Mouse (Mus musculus) lung, embryonic 14.5 days (tissue): ENCODE measurements around the gene Tom1l2. TPM values are rescaled to one million over a fixed set of nuclear protein-coding genes. Genes with fewer than 3 reads are reported as not detected.

Experiments
- ATAC-seq: fragments of 200-750 bp; cut with Nextera tagmentation; 2 replicates; pipeline ENCODE4 v1.8.0; 2017; ENCODE audit warnings: mild to moderate bottlenecking, moderate TSS enrichment, moderate library complexity; ENCODE audit not compliant: insufficient read depth
- DNase-seq: peaks from one replicate; pipeline ENCODE4 v3.0.0-alpha.2; 2015
- H3K27ac ChIP-seq: fragments of 300-500 bp; sonication (generic); 2 replicates; pipeline ENCODE4 v1.5.1; 2014; ENCODE audit warnings: low read depth, mild to moderate bottlenecking, moderate library complexity
- H3K27me3 ChIP-seq: fragments of 300-500 bp; sonication (generic); 2 replicates; pipeline ENCODE4 v1.6.1; 2014; ENCODE audit warnings: low read length, control low read depth; ENCODE audit not compliant: insufficient read depth
- H3K36me3 ChIP-seq: fragments of 300-500 bp; sonication (generic); 2 replicates; pipeline ENCODE4 v1.6.1; 2014; ENCODE audit warnings: control low read depth; ENCODE audit not compliant: insufficient read depth
- H3K4me1 ChIP-seq: fragments of 300-500 bp; sonication (generic); 2 replicates; pipeline ENCODE4 v1.6.1; 2014; ENCODE audit warnings: antibody characterized with exemption, control low read depth; ENCODE audit not compliant: insufficient read depth
- H3K4me2 ChIP-seq: fragments of 300-500 bp; sonication (generic); 2 replicates; pipeline ENCODE4 v1.6.1; 2014; ENCODE audit warnings: mild to moderate bottlenecking
- H3K4me3 ChIP-seq: fragments of 300-500 bp; sonication (generic); 2 replicates; pipeline ENCODE4 v1.5.1; 2014; ENCODE audit warnings: low read depth, low read length
- H3K9ac ChIP-seq: fragments of 300-500 bp; sonication (generic); 2 replicates; pipeline ENCODE4 v1.6.1; 2014
- H3K9me3 ChIP-seq: fragments of 300-500 bp; sonication (generic); 2 replicates; pipeline ENCODE4 v1.6.1; 2016; ENCODE audit warnings: low read depth, low read length, control low read depth
- CTCF ChIP-seq: IDR thresholded peaks from 2 replicates; pipeline ENCODE4 v1.5.1; 2016; ENCODE audit warnings: antibody characterized with exemption, low read depth
- WGBS: fragments of 180-500 bp; shearing (Covaris S2); extraction: QIAGEN DNeasy Blood & Tissue Kit; methylation state at CpG from one replicate; pipeline ENCODE4 v1.1.7; 2014; 5-methylcytosine and 5-hydroxymethylcytosine counted together
- polyA plus RNA-seq: library from polyadenylated mRNA; unstranded; fragments of >200 nt; fragmentation: Nextera tagmentation; extraction: Ambion mirVana; gene quantifications from 2 replicates; pipeline ENCODE4 v1.2.1, GENCODE M21; 2014

Tom1l2 gene
- polyA plus RNA-seq, 1 experiment from 2014 or later = 20.6 TPM

- Histone ChIP-seq H3K9me3 (no peaks in the 10 kb centered on the region), H3K27ac (no peak overlapping the region), H3K4me1 (peaks cover 12% of the 10 kb centered on the region; the same call in 1 of the 2 replicates), H3K4me3 (no peak overlapping the region), H3K4me2 (no peak overlapping the region), H3K27me3 (no peaks in the 10 kb centered on the region), H3K9ac (no peak overlapping the region), H3K36me3 (no peaks in the 10 kb centered on the region)
- TF ChIP-seq CTCF = no peak
- ATAC-seq (no peak), DNase-seq (no peak)
- 70% methylated on average over 3 of the region's 3 CpGs for WGBS
Measured at GRCm38 (mm10) chr11:60297772-60298171, 54.9 kb downstream of the Tom1l2 start.

- Histone ChIP-seq H3K9me3 (no peaks in the 10 kb centered on the region), H3K9ac (no peak overlapping the region), H3K27me3 (no peaks in the 10 kb centered on the region), H3K36me3 (no peaks in the 10 kb centered on the region), H3K4me3 (no peak overlapping the region), H3K27ac (peak overlapping the region; percentile 70), H3K4me2 (no peak overlapping the region), H3K4me1 (peaks cover 23% of the 10 kb centered on the region)
- no peak for TF ChIP-seq CTCF
- WGBS = 51% methylated on average over 5 of the region's 5 CpGs
- no peak for DNase-seq
- ATAC-seq = no peak
Measured at GRCm38 (mm10) chr11:60294630-60295313, 57.9 kb downstream of the Tom1l2 start.

- no peaks in the 10 kb centered on the region for H3K36me3 ChIP-seq
- H3K9me3 ChIP-seq = no peaks in the 10 kb centered on the region
- DNase-seq (no peak), ATAC-seq (no peak)
- no peak for TF ChIP-seq CTCF
- peak overlapping the region; percentile 70; the same call in 1 of the 2 replicates for H3K27ac ChIP-seq
- no peak overlapping the region for H3K4me3 ChIP-seq
- H3K9ac ChIP-seq = no peak overlapping the region
- H3K4me2 ChIP-seq = no peak overlapping the region
- no peaks in the 10 kb centered on the region for H3K27me3 ChIP-seq
- 72% methylated on average over 6 of the region's 6 CpGs for WGBS
- peaks cover 23% of the 10 kb centered on the region for H3K4me1 ChIP-seq
Measured at GRCm38 (mm10) chr11:60293683-60294629, 58.7 kb downstream of the Tom1l2 start.

GRCm38 (mm10) chr11:60292718-60293117 is 60.0 kb downstream of the Tom1l2 start:
- 38% methylated on average over 2 of the region's 2 CpGs for WGBS
- no peaks in the 10 kb centered on the region for H3K9me3 ChIP-seq
- H3K4me3 ChIP-seq = no peak overlapping the region
- no peaks in the 10 kb centered on the region for H3K27me3 ChIP-seq
- ATAC-seq (peak; percentile 70), DNase-seq (peak; percentile 90)
- H3K27ac ChIP-seq = peak overlapping the region; percentile 33; the same call in 1 of the 2 replicates
- peak; percentile 84 for TF ChIP-seq CTCF
- no peak overlapping the region for H3K9ac ChIP-seq
- no peaks in the 10 kb centered on the region for H3K36me3 ChIP-seq
- H3K4me1 ChIP-seq = peaks cover 26% of the 10 kb centered on the region
- no peak overlapping the region for H3K4me2 ChIP-seq

GRCm38 (mm10) chr11:60288980-60289379 is 63.7 kb downstream of the Tom1l2 start:
- H3K4me1 ChIP-seq = peaks cover 41% of the 10 kb centered on the region
- H3K27ac ChIP-seq = peak overlapping the region; percentile 86
- H3K4me3 ChIP-seq = no peak overlapping the region
- WGBS = 24% methylated on average over 5 of the region's 5 CpGs
- H3K9me3 ChIP-seq = no peaks in the 10 kb centered on the region
- peak; percentile 93 for DNase-seq
- H3K27me3 ChIP-seq = no peaks in the 10 kb centered on the region
- no peak for TF ChIP-seq CTCF
- ATAC-seq = peak; percentile 68
- H3K36me3 ChIP-seq = no peaks in the 10 kb centered on the region
- H3K9ac ChIP-seq = no peak overlapping the region
- no peak overlapping the region for H3K4me2 ChIP-seq

GRCm38 (mm10) chr11:60286311-60286710 is 66.4 kb downstream of the Tom1l2 start:
- DNase-seq = peak; percentile 81
- Histone ChIP-seq H3K27ac (peak overlapping the region; percentile 37; the same call in 1 of the 2 replicates), H3K4me1 (peaks cover 41% of the 10 kb centered on the region), H3K4me2 (no peak overlapping the region), H3K27me3 (no peaks in the 10 kb centered on the region), H3K36me3 (no peaks in the 10 kb centered on the region), H3K4me3 (no peak overlapping the region), H3K9me3 (no peaks in the 10 kb centered on the region), H3K9ac (no peak overlapping the region)
- ATAC-seq = peak; percentile 57
- TF ChIP-seq CTCF = no peak
- WGBS = 45% methylated on average over 4 of the region's 4 CpGs
